Mouse (Mus musculus) liver (tissue): Measurements from ENCODE around the gene Hps3.
A peak's percentile ranks its signal among the peaks of the same experiment; 100 is the strongest.
"Not testable (repeated sequence)": the region's sequence is repeated elsewhere in the genome, so short reads cannot be mapped to it uniquely, and the experiment has no call there.

Experiments used
- DNase-seq: peaks from one replicate; pipeline ENCODE4 v3.0.0-alpha.2; 2020; ENCODE audit warnings: mixed read lengths

Gene Hps3

GRCm38 (mm10) chr3:20034719-20035404 is at the start of gene Hps3:
TSS of gene Hps3 (minus strand) at chr3:20035315.
- peak; percentile 90 for DNase-seq

- no peak for DNase-seq
Measured at GRCm38 (mm10) chr3:20082161-20082560, 47.0 kb upstream of the Hps3 start.

- no peak for DNase-seq
Measured at GRCm38 (mm10) chr3:20076145-20077053, 41.3 kb upstream of the Hps3 start.

- no peak for DNase-seq
Measured at GRCm38 (mm10) chr3:20058197-20058541, 23.1 kb upstream of the Hps3 start.

- peak; percentile 93 for DNase-seq
Measured at GRCm38 (mm10) chr3:20057306-20058196, 22.4 kb upstream of the Hps3 start, which contains the start of gene Hltf. TSS of gene Hltf (plus strand) at chr3:20057811.

- not testable (repeated sequence) for DNase-seq
Measured at GRCm38 (mm10) chr3:20044736-20045135, 9.6 kb upstream of the Hps3 start.

- not testable (repeated sequence) for DNase-seq
Measured at GRCm38 (mm10) chr3:20041461-20041860, 6.3 kb upstream of the Hps3 start.

GRCm38 (mm10) chr3:20036069-20036468 is 954 bp upstream of the Hps3 start:
- DNase-seq = no peak

GRCm38 (mm10) chr3:20033761-20034718 is 1.1 kb downstream of the Hps3 start:
- no peak for DNase-seq

GRCm38 (mm10) chr3:20030807-20031206 is 4.3 kb downstream of the Hps3 start:
- DNase-seq = no peak

- DNase-seq = no peak
Measured at GRCm38 (mm10) chr3:20028640-20029039, 6.5 kb downstream of the Hps3 start.

- no peak for DNase-seq
Measured at GRCm38 (mm10) chr3:20027788-20028187, 7.3 kb downstream of the Hps3 start.

GRCm38 (mm10) chr3:20026996-20027689 is 8.0 kb downstream of the Hps3 start:
- DNase-seq = no peak

GRCm38 (mm10) chr3:20026481-20026880 is 8.6 kb downstream of the Hps3 start:
- no peak for DNase-seq

- no peak for DNase-seq
Measured at GRCm38 (mm10) chr3:20023832-20024231, 11.3 kb downstream of the Hps3 start.

- no peak for DNase-seq
Measured at GRCm38 (mm10) chr3:20018076-20018475, 17.0 kb downstream of the Hps3 start.

GRCm38 (mm10) chr3:20014454-20014853 is 20.7 kb downstream of the Hps3 start:
- DNase-seq = no peak

GRCm38 (mm10) chr3:20010905-20011304 is 24.2 kb downstream of the Hps3 start:
- DNase-seq = not testable (repeated sequence)

- DNase-seq = no peak
Measured at GRCm38 (mm10) chr3:20010464-20010863, 24.7 kb downstream of the Hps3 start.

GRCm38 (mm10) chr3:20007759-20008158 is 27.4 kb downstream of the Hps3 start:
- DNase-seq = no peak

- DNase-seq = no peak
Measured at GRCm38 (mm10) chr3:20007275-20007674, 27.8 kb downstream of the Hps3 start.
